Mouse (Mus musculus) CD4-positive, CD25-positive, alpha-beta regulatory T cell, adult 4 months (primary cell): ENCODE measurements around the gene Klhdc1. TPM values are rescaled to one million over a fixed set of nuclear protein-coding genes. Genes with fewer than 3 reads are reported as not detected.

Experiments used
- ATAC-seq: one replicate; pipeline ENCODE4 v1.8.0; 2017
- polyA plus RNA-seq, 2 experiments: library from polyadenylated mRNA; unstranded; fragments of 100-300 nt; shearing (Covaris generic); gene quantifications; one replicate each; pipeline ENCODE4 v1.2.1; 2017

Gene Klhdc1
- polyA plus RNA-seq, 2 experiments from 2014 or later: 15.1 to 20.3 TPM

GRCm38 (mm10) chr12:69229251-69229650, 11.7 kb upstream of the Klhdc1 start:
- ATAC-seq: peak; percentile 34

- ATAC-seq: no peak
Measured at GRCm38 (mm10) chr12:69235782-69236181, 5.2 kb upstream of the Klhdc1 start.

GRCm38 (mm10) chr12:69238284-69238683, 2.7 kb upstream of the Klhdc1 start:
- no peak for ATAC-seq

- ATAC-seq: peak; percentile 12
Measured at GRCm38 (mm10) chr12:69241405-69241770, 412 bp downstream of the Klhdc1 start.

- ATAC-seq: peak; percentile 76
Measured at GRCm38 (mm10) chr12:69241771-69242431, 925 bp downstream of the Klhdc1 start.

- no peak for ATAC-seq
Measured at GRCm38 (mm10) chr12:69249766-69250165, 8.8 kb downstream of the Klhdc1 start.

GRCm38 (mm10) chr12:69250756-69251155, 9.8 kb downstream of the Klhdc1 start:
- ATAC-seq: no peak

- no peak for ATAC-seq
Measured at GRCm38 (mm10) chr12:69253806-69254205, 12.8 kb downstream of the Klhdc1 start.

- peak; percentile 98 for ATAC-seq
Measured at GRCm38 (mm10) chr12:69257836-69258235, 16.9 kb downstream of the Klhdc1 start.

GRCm38 (mm10) chr12:69262251-69262650, 21.3 kb downstream of the Klhdc1 start:
- no peak for ATAC-seq

GRCm38 (mm10) chr12:69265031-69265430, 24.1 kb downstream of the Klhdc1 start:
- ATAC-seq: no peak

GRCm38 (mm10) chr12:69267956-69268632, 27.1 kb downstream of the Klhdc1 start:
- no peak for ATAC-seq

GRCm38 (mm10) chr12:69268956-69269355, 28.0 kb downstream of the Klhdc1 start:
- no peak for ATAC-seq

GRCm38 (mm10) chr12:69279931-69280469, 39.0 kb downstream of the Klhdc1 start:
- no peak for ATAC-seq

GRCm38 (mm10) chr12:69280915-69281314, 39.9 kb downstream of the Klhdc1 start:
- no peak for ATAC-seq

GRCm38 (mm10) chr12:69283146-69283545, 42.2 kb downstream of the Klhdc1 start:
- ATAC-seq: no peak

GRCm38 (mm10) chr12:69287535-69287934, 46.6 kb downstream of the Klhdc1 start:
- ATAC-seq: no peak

- peak; percentile 34 for ATAC-seq
Measured at GRCm38 (mm10) chr12:69288699-69289098, 47.7 kb downstream of the Klhdc1 start.

- no peak for ATAC-seq
Measured at GRCm38 (mm10) chr12:69292401-69292800, 51.4 kb downstream of the Klhdc1 start.

- ATAC-seq: no peak
Measured at GRCm38 (mm10) chr12:69293815-69294214, 52.8 kb downstream of the Klhdc1 start.

- ATAC-seq: peak; percentile 54
Measured at GRCm38 (mm10) chr12:69294936-69295335, 54.0 kb downstream of the Klhdc1 start.

- no peak for ATAC-seq
Measured at GRCm38 (mm10) chr12:69295651-69296050, 54.7 kb downstream of the Klhdc1 start.

- peak; percentile 71 for ATAC-seq
Measured at GRCm38 (mm10) chr12:69296511-69297410, 55.8 kb downstream of the Klhdc1 start, which contains the start of gene Klhdc2. TSS of gene Klhdc2 (plus strand) at chr12:69296681.
